Mouse (Mus musculus): ENCODE measurements around the gene Gm9887. TPM values are rescaled to one million over a fixed set of nuclear protein-coding genes. Genes with fewer than 3 reads are reported as not detected.

The Gm9887 gene
- 0.51 and 0.53 TPM in 2 replicates for polyA plus RNA-seq (2014; fragmentation: Nextera tagmentation; extraction: Ambion mirVana)

GRCm38 (mm10) chr12:69371854-69372671 lies at the start of gene Gm9887, which contains the start of gene Arf6:
Gene Gm9887, minus strand, starts transcription at chr12:69372458.
Gene Arf6, plus strand, starts transcription at chr12:69372150.
- DNase-seq, result peak; percentile 99
- Histone ChIP-seq H3K4me3 (replicated peaks; ENCODE audit: low read depth, low read length) (peak within 1 kb of the TSS; percentile 99), H3K27me3 (ENCODE audit: control insufficient read depth, insufficient read depth, low read length) (no peaks in the 10 kb centered on the region), H3K4me2 (ENCODE audit: low read length) (peak within 1 kb of the TSS; percentile 97), H3K9me3 (ENCODE audit: control insufficient read depth, low read length) (no peaks in the 10 kb centered on the region), H3K36me3 (ENCODE audit: control insufficient read depth, insufficient read depth, low read length) (0 out of 2 replicates have a peak, but pooled peaks cover 6% of the 10 kb centered on the region), H3K27ac (replicated peaks; ENCODE audit: low read depth, low read length) (peak within 1 kb of the TSS; percentile 90), H3K9ac (replicated peaks; ENCODE audit: low read length) (peak within 1 kb of the TSS; percentile 88), H3K4me1 (ENCODE audit: control insufficient read depth, insufficient read depth, low read length) (peaks cover 19% of the 10 kb centered on the region)
- peak; percentile 95 for ATAC-seq (ENCODE audit: low FRiP score, low TSS enrichment)
- under 1% methylated on average over 119 of the region's 121 CpGs for WGBS

DNA sequence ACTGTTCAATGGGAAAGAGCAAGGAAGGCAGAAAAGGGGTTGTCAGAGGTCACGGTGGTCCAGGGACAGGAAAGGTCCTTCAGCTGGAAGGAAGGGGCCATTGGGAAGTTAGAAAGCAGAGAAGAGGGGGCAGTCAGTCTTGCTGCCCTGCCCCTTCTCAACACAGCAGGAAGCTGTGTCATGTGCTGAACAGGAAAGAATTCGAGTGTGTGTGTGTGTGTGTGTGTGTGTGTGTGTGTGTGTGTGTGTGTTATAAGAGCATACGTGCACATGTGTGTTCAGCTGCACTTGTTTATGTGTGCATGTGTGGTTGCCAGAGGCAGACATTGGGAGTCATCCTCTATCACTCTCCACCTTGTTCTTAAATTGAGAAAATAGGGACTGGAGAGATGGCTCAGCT lies 48.5 kb upstream of the Gm9887 start:
- Histone ChIP-seq H3K27me3 (ENCODE audit: control insufficient read depth, insufficient read depth, low read length) (no peaks in the 10 kb centered on the region), H3K36me3 (ENCODE audit: control insufficient read depth, insufficient read depth, low read length) (no peaks in the 10 kb centered on the region), H3K4me2 (ENCODE audit: low read length) (no peak overlapping the region), H3K4me1 (ENCODE audit: control insufficient read depth, insufficient read depth, low read length) (no peaks in the 10 kb centered on the region), H3K9ac (replicated peaks; ENCODE audit: low read length) (no peak overlapping the region), H3K4me3 (replicated peaks; ENCODE audit: low read depth, low read length) (no peak overlapping the region), H3K9me3 (ENCODE audit: control insufficient read depth, low read length) (0 out of 2 replicates have a peak, but pooled peaks cover 5% of the 10 kb centered on the region), H3K27ac (replicated peaks; ENCODE audit: low read depth, low read length) (no peak overlapping the region)
- WGBS, result 76% methylated on average over 3 of the region's 3 CpGs
- DNase-seq (no peak), ATAC-seq (ENCODE audit: low FRiP score, low TSS enrichment) (no peak)

DNA sequence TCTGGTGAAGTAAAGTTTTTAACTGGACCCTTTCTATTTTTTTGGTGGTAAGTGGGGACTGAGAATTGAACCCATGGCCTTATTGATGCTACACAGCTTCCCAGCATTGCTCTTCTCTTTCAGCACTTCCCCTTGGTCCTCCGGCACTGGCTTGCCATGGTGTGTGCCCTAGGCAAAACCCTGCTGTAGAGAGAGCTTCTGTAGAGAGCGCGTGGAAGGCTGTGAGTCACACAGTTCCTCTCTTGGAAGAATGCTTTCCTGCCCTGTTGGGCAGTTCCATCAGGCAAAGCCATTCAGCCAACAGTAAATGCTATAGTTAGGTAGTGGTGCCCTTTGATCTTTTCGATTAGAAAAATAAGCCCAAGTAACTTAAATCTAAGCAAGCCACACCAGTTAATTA lies 47.3 kb upstream of the Gm9887 start:
- no peak overlapping the region for H3K27ac ChIP-seq (replicated peaks; ENCODE audit: low read depth, low read length)
- no peaks in the 10 kb centered on the region for H3K4me1 ChIP-seq (ENCODE audit: control insufficient read depth, insufficient read depth, low read length)
- WGBS, result 93% methylated on average over 4 of the region's 4 CpGs
- H3K9me3 ChIP-seq (ENCODE audit: control insufficient read depth, low read length), result 0 out of 2 replicates have a peak, but pooled peaks cover 5% of the 10 kb centered on the region
- no peaks in the 10 kb centered on the region for H3K36me3 ChIP-seq (ENCODE audit: control insufficient read depth, insufficient read depth, low read length)
- ATAC-seq (ENCODE audit: low FRiP score, low TSS enrichment) (no peak), DNase-seq (no peak)
- no peaks in the 10 kb centered on the region for H3K27me3 ChIP-seq (ENCODE audit: control insufficient read depth, insufficient read depth, low read length)
- H3K4me2 ChIP-seq (ENCODE audit: low read length), result no peak overlapping the region
- no peak overlapping the region for H3K9ac ChIP-seq (replicated peaks; ENCODE audit: low read length)
- H3K4me3 ChIP-seq (replicated peaks; ENCODE audit: low read depth, low read length), result no peak overlapping the region

- H3K9me3 ChIP-seq (ENCODE audit: control insufficient read depth, low read length), result 0 out of 2 replicates have a peak, but pooled peaks cover 5% of the 10 kb centered on the region
- no peak overlapping the region for H3K27ac ChIP-seq (replicated peaks; ENCODE audit: low read depth, low read length)
- WGBS, result 81% methylated on average over 14 of the region's 14 CpGs
- ATAC-seq (ENCODE audit: low FRiP score, low TSS enrichment), result no peak
- no peak overlapping the region for H3K4me2 ChIP-seq (ENCODE audit: low read length)
- no peaks in the 10 kb centered on the region for H3K4me1 ChIP-seq (ENCODE audit: control insufficient read depth, insufficient read depth, low read length)
- DNase-seq, result peak; percentile 17
- no peaks in the 10 kb centered on the region for H3K36me3 ChIP-seq (ENCODE audit: control insufficient read depth, insufficient read depth, low read length)
- no peak overlapping the region for H3K9ac ChIP-seq (replicated peaks; ENCODE audit: low read length)
- no peak overlapping the region for H3K4me3 ChIP-seq (replicated peaks; ENCODE audit: low read depth, low read length)
- no peaks in the 10 kb centered on the region for H3K27me3 ChIP-seq (ENCODE audit: control insufficient read depth, insufficient read depth, low read length)
These were observed 46.9 kb upstream of the Gm9887 start for GRCm38 (mm10) chr12:69419017-69419605.

DNA sequence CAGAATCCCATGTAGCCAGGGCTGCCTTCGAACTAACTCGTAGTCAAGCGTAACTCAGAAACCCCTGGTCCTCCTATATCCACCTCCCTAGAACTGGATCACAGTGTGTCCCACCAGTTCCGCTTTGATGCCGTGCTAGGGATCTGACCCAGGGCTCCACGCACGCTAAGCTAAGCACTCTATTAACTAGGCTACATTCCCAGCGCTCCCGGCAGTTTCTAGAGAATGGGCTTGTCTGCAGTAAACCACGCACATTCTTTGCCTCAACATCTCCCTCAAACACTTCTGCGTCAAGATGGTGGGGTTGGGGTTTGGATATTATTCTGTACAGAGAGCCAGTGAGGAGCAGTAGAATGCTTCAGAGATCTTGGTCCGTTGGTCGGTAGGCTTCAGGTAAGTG lies 46.3 kb upstream of the Gm9887 start:
- DNase-seq (no peak), ATAC-seq (ENCODE audit: low FRiP score, low TSS enrichment) (no peak)
- H3K9ac ChIP-seq (replicated peaks; ENCODE audit: low read length), result no peak overlapping the region
- H3K36me3 ChIP-seq (ENCODE audit: control insufficient read depth, insufficient read depth, low read length), result no peaks in the 10 kb centered on the region
- H3K4me3 ChIP-seq (replicated peaks; ENCODE audit: low read depth, low read length), result no peak overlapping the region
- H3K27me3 ChIP-seq (ENCODE audit: control insufficient read depth, insufficient read depth, low read length), result no peaks in the 10 kb centered on the region
- 88% methylated on average over 13 of the region's 13 CpGs for WGBS
- 0 out of 2 replicates have a peak, but pooled peaks cover 5% of the 10 kb centered on the region for H3K9me3 ChIP-seq (ENCODE audit: control insufficient read depth, low read length)
- H3K4me1 ChIP-seq (ENCODE audit: control insufficient read depth, insufficient read depth, low read length), result no peaks in the 10 kb centered on the region
- no peak overlapping the region for H3K4me2 ChIP-seq (ENCODE audit: low read length)
- no peak overlapping the region for H3K27ac ChIP-seq (replicated peaks; ENCODE audit: low read depth, low read length)

GRCm38 (mm10) chr12:69417701-69418291 lies 45.5 kb upstream of the Gm9887 start:
- H3K27me3 ChIP-seq (ENCODE audit: control insufficient read depth, insufficient read depth, low read length), result no peaks in the 10 kb centered on the region
- no peak overlapping the region for H3K9ac ChIP-seq (replicated peaks; ENCODE audit: low read length)
- 76% methylated on average over 9 of the region's 9 CpGs for WGBS
- no peak overlapping the region for H3K4me3 ChIP-seq (replicated peaks; ENCODE audit: low read depth, low read length)
- no peak overlapping the region for H3K27ac ChIP-seq (replicated peaks; ENCODE audit: low read depth, low read length)
- no peak for DNase-seq
- no peaks in the 10 kb centered on the region for H3K36me3 ChIP-seq (ENCODE audit: control insufficient read depth, insufficient read depth, low read length)
- H3K4me2 ChIP-seq (ENCODE audit: low read length), result no peak overlapping the region
- no peaks in the 10 kb centered on the region for H3K4me1 ChIP-seq (ENCODE audit: control insufficient read depth, insufficient read depth, low read length)
- no peak for ATAC-seq (ENCODE audit: low FRiP score, low TSS enrichment)
- 0 out of 2 replicates have a peak, but pooled peaks cover 4% of the 10 kb centered on the region for H3K9me3 ChIP-seq (ENCODE audit: control insufficient read depth, low read length)

DNA sequence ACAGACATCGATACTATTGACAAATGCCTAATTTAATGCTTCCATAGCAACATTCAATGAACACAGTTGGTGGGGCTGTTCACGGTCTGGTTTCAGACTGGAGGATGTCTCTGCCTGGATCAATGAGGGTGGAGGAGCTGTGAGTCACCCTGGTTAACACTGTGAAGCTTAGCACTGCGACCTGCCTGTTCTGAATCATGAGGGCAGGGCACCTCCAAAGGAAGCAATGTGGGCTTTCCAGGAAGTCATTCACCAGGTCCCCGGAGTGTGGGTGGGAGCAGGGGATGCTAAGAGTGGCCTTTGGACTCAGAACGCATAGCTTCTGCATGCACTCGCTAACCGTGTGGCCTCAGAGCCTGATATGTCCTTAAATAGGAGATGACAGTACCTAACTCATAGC lies 44.5 kb upstream of the Gm9887 start:
- Histone ChIP-seq H3K27ac (replicated peaks; ENCODE audit: low read depth, low read length) (no peak overlapping the region), H3K9me3 (ENCODE audit: control insufficient read depth, low read length) (no peaks in the 10 kb centered on the region), H3K36me3 (ENCODE audit: control insufficient read depth, insufficient read depth, low read length) (no peaks in the 10 kb centered on the region), H3K9ac (replicated peaks; ENCODE audit: low read length) (no peak overlapping the region), H3K4me2 (ENCODE audit: low read length) (no peak overlapping the region), H3K4me3 (replicated peaks; ENCODE audit: low read depth, low read length) (no peak overlapping the region), H3K4me1 (ENCODE audit: control insufficient read depth, insufficient read depth, low read length) (no peaks in the 10 kb centered on the region), H3K27me3 (ENCODE audit: control insufficient read depth, insufficient read depth, low read length) (no peaks in the 10 kb centered on the region)
- ATAC-seq (ENCODE audit: low FRiP score, low TSS enrichment) (no peak), DNase-seq (no peak)
- WGBS, result 73% methylated on average over 7 of the region's 7 CpGs

DNA sequence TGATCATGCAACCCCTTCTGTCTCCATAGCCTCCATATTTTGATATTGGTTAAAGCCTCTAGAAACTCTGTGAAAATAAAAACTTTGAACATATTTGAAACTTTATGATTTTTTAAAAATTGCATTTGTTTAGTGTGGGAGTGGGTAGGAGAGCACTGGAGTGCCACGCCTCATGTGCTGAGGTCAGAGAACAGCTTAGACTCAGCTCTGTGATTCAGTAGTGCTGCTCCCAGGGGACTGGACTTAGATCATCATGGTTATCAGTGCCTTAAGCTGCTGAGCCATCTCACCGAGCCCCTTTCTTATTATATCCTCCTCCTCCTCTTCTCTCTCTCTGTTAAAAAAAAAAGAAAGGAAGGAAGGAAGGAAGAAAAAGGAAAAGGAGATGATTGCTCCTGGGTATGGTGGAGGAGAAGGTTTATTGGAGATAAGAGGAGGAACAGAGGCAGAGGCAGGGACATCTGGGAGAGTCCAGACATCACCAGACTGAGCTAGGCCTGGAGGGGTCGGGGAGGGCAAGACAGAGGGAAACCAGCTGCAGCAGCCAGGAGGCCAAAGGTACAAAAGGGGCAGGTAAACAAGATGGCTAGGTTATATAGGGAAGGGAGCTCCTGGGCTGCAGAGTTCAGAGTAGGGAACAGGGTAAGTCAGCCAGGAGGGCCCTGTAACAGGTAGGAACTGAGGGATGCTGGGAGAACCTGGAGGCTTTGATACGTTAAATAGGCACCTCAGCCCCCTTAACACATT lies 42.7 kb upstream of the Gm9887 start:
- H3K27ac ChIP-seq (replicated peaks; ENCODE audit: low read depth, low read length), result no peak overlapping the region
- no peaks in the 10 kb centered on the region for H3K4me1 ChIP-seq (ENCODE audit: control insufficient read depth, insufficient read depth, low read length)
- no peak overlapping the region for H3K9ac ChIP-seq (replicated peaks; ENCODE audit: low read length)
- H3K9me3 ChIP-seq (ENCODE audit: control insufficient read depth, low read length), result no peaks in the 10 kb centered on the region
- 86% methylated on average over 4 of the region's 4 CpGs for WGBS
- H3K36me3 ChIP-seq (ENCODE audit: control insufficient read depth, insufficient read depth, low read length), result no peaks in the 10 kb centered on the region
- DNase-seq, result no peak
- H3K4me2 ChIP-seq (ENCODE audit: low read length), result no peak overlapping the region
- ATAC-seq (ENCODE audit: low FRiP score, low TSS enrichment), result no peak
- no peak overlapping the region for H3K4me3 ChIP-seq (replicated peaks; ENCODE audit: low read depth, low read length)
- no peaks in the 10 kb centered on the region for H3K27me3 ChIP-seq (ENCODE audit: control insufficient read depth, insufficient read depth, low read length)

Measured in midbrain, embryonic 14.5 days (tissue).